Mouse (Mus musculus): Measurements from ENCODE around the gene Hacd2. TPM values are rescaled to one million over a fixed set of nuclear protein-coding genes. Genes with fewer than 3 reads are reported as not detected.

Hacd2 gene
- total and polyA plus RNA-seq, 3 experiments = 30.1 to 135 (median 50.3) TPM

GRCm38 (mm10) chr16:35141839-35142238, 119.6 kb downstream of the Hacd2 start:
- dilution Hi-C loops (cut with MboI; ENCODE audit: extremely low pct_ligation_motif_present, extremely low pct_unique_long_range_greater_than_20kb, low sequenced_read_pairs) (no loop called here), in situ Hi-C loops (cut with MboI; ENCODE audit: low pct_ligation_motif_present, low pct_unique_long_range_greater_than_20kb, low sequenced_read_pairs) (no loop called here)
- no peak overlapping the region for H3K27ac ChIP-seq (ENCODE audit: insufficient read depth, low read depth)
- no peak overlapping the region for H3K9ac ChIP-seq (ENCODE audit: insufficient read depth, low read depth)
- H3K79me2 ChIP-seq (replicated peaks; ENCODE audit: control insufficient read depth, extremely low read depth, insufficient read depth, poor library complexity, severe bottlenecking) = no peaks in the 10 kb centered on the region
- TF ChIP-seq KAT2A (IDR thresholded peaks at IDR 0.05; ENCODE audit: insufficient replicate concordance, low read length) (no peak), MYC (IDR thresholded peaks at IDR 0.05; ENCODE audit: low read depth, low read length) (no peak)
- H3K4me3 ChIP-seq (replicated peaks in 1 of 3; ENCODE audit: low read depth in 2 of 3, low read length in 2 of 3, poor library complexity in 1 of 3) = no peak overlapping the region
- peaks cover 7% of the 10 kb centered on the region for H3K9me3 ChIP-seq (replicated peaks; ENCODE audit: low read length)
- peaks cover 2 to 7% of the 10 kb centered on the region in 2 experiments for H3K4me1 ChIP-seq (ENCODE audit: control insufficient read depth in 1 of 2, insufficient read depth in 2 of 2)
- H3K36me3 ChIP-seq (replicated peaks in 1 of 2; ENCODE audit: control insufficient read depth in 1 of 2, insufficient read depth in 1 of 2, low read length in 1 of 2) = no peaks in the 10 kb centered on the region
- H3K27me3 ChIP-seq (replicated peaks) = peaks cover 19% of the 10 kb centered on the region
- DNase-seq (ENCODE audit: extremely low read depth) = no peak
- H3K4me2 ChIP-seq (ENCODE audit: insufficient read depth, low read depth, poor library complexity, severe bottlenecking) = no peak overlapping the region

- Histone ChIP-seq H3K27ac (ENCODE audit: insufficient read depth, low read depth) (no peak overlapping the region), H3K4me3 (replicated peaks in 1 of 3; ENCODE audit: low read depth in 2 of 3, low read length in 2 of 3, poor library complexity in 1 of 3) (no peak overlapping the region), H3K27me3 (replicated peaks) (peaks cover 53% of the 10 kb centered on the region), H3K4me1 (ENCODE audit: control insufficient read depth in 1 of 2, insufficient read depth in 2 of 2) (no peaks in the 10 kb centered on the region), H3K9ac (ENCODE audit: insufficient read depth, low read depth) (no peak overlapping the region), H3K79me2 (replicated peaks; ENCODE audit: control insufficient read depth, extremely low read depth, insufficient read depth, poor library complexity, severe bottlenecking) (no peaks in the 10 kb centered on the region), H3K4me2 (ENCODE audit: insufficient read depth, low read depth, poor library complexity, severe bottlenecking) (no peak overlapping the region), H3K36me3 (replicated peaks in 1 of 2; ENCODE audit: control insufficient read depth in 1 of 2, insufficient read depth in 1 of 2, low read length in 1 of 2) (no peaks in the 10 kb centered on the region), H3K9me3 (replicated peaks; ENCODE audit: low read length) (peaks cover 15% of the 10 kb centered on the region)
- dilution Hi-C loops (cut with MboI; ENCODE audit: extremely low pct_ligation_motif_present, extremely low pct_unique_long_range_greater_than_20kb, low sequenced_read_pairs) = no loop called here
- in situ Hi-C loops (cut with MboI; ENCODE audit: low pct_ligation_motif_present, low pct_unique_long_range_greater_than_20kb, low sequenced_read_pairs) = no loop called here
- TF ChIP-seq POLR2AphosphoS2 (IDR thresholded peaks at IDR 0.05; ENCODE audit: low read depth, low read length) (no peak), IRF4 (IDR thresholded peaks at IDR 0.05; ENCODE audit: low read depth, low read length) (no peak), CHD1 (IDR thresholded peaks at IDR 0.05; ENCODE audit: low read depth, low read length) (no peak), PAX5 (IDR thresholded peaks at IDR 0.05; ENCODE audit: low read length) (no peak), ZNF384 (IDR thresholded peaks at IDR 0.05; ENCODE audit: low read depth, low read length) (no peak), TCF12 (IDR thresholded peaks at IDR 0.05; ENCODE audit: low read depth, low read length) (no peak), ZMIZ1 (IDR thresholded peaks at IDR 0.05; ENCODE audit: low read depth, low read length) (no peak), RAD21 (IDR thresholded peaks at IDR 0.05; ENCODE audit: low read depth, low read length) (no peak), MYC (IDR thresholded peaks at IDR 0.05; ENCODE audit: low read depth, low read length) (no peak), MXI1 (IDR thresholded peaks at IDR 0.05; ENCODE audit: low read depth, low read length) (no peak), USF1 (IDR thresholded peaks at IDR 0.05; ENCODE audit: low read depth, low read length) (no peak), RCOR1 (conservative IDR thresholded peaks at IDR 0.05; ENCODE audit: low read depth, low read length) (no peak), NRF1 (IDR thresholded peaks at IDR 0.05; ENCODE audit: low read depth, low read length) (no peak), ELF1 (IDR thresholded peaks at IDR 0.05; ENCODE audit: low read depth, low read length) (no peak), EP300 (IDR thresholded peaks at IDR 0.05; ENCODE audit: low read length) (no peak), E2F4 (IDR thresholded peaks at IDR 0.05; ENCODE audit: insufficient replicate concordance, low read depth, low read length) (no peak), ZKSCAN1 (IDR thresholded peaks at IDR 0.05; ENCODE audit: borderline replicate concordance, low read depth, low read length) (no peak), TBP (conservative IDR thresholded peaks at IDR 0.05; ENCODE audit: low read depth, low read length) (no peak), ETS1 (conservative IDR thresholded peaks at IDR 0.05; ENCODE audit: low read depth, low read length) (no peak), HCFC1 (IDR thresholded peaks at IDR 0.05; ENCODE audit: low read depth, low read length) (no peak)
- no peak for DNase-seq (ENCODE audit: extremely low read depth)
Measured at GRCm38 (mm10) chr16:35146153-35146552, 123.9 kb downstream of the Hacd2 start.

All from CH12.LX (cell line).